Mouse (Mus musculus) MEL (cell line): ENCODE results near the gene Lrch4. TPM values are rescaled to one million over a fixed set of nuclear protein-coding genes. Genes with fewer than 3 reads are reported as not detected.

Experiments
- DNase-seq: peaks from one replicate; pipeline ENCODE4 v3.0.0; 2011; ENCODE audit warnings: low read depth, low spot score
- H3K27ac ChIP-seq: 2 replicates; pipeline ENCODE4 v1.5.1; 2012; ENCODE audit warnings: low read depth, mild to moderate bottlenecking, control low read depth, low read length, moderate library complexity; ENCODE audit not compliant: control insufficient read depth
- H3K27me3 ChIP-seq, 2 experiments: fragments of 150-350 bp in 1 of 2; sonication (generic) in 1 of 2; 2 replicates each; pipeline ENCODE4 v1.6.1; 2012; ENCODE audit warnings: low read length in 2 of 2, mild to moderate bottlenecking in 2 of 2, improper control_type of control experiment in 1 of 2, moderate library complexity in 1 of 2; ENCODE audit not compliant: insufficient read depth in 2 of 2, control insufficient read depth in 1 of 2
- H3K36me3 ChIP-seq, 2 experiments: 2 replicates each; pipeline ENCODE4 v1.6.1; 2012 to 2014; ENCODE audit warnings: low read length in 2 of 2, improper control_type of control experiment in 1 of 2, inconsistent platforms in 1 of 2, mild to moderate bottlenecking in 1 of 2; ENCODE audit not compliant: insufficient read depth in 2 of 2, control insufficient read depth in 1 of 2
- H3K4me1 ChIP-seq, 2 experiments: fragments of 150-350 bp in 1 of 2; sonication (generic) in 1 of 2; 2 replicates each; pipeline ENCODE4 v1.6.1; 2012; ENCODE audit warnings: low read length in 2 of 2, improper control_type of control experiment in 1 of 2, mild to moderate bottlenecking in 1 of 2; ENCODE audit not compliant: insufficient read depth in 2 of 2, control insufficient read depth in 1 of 2
- H3K4me3 ChIP-seq, 2 experiments: fragments of 150-350 bp in 1 of 2; sonication (generic) in 1 of 2; 2 replicates each; pipeline ENCODE4 v1.5.1; 2012; ENCODE audit warnings: low read depth in 2 of 2, low read length in 2 of 2, mild to moderate bottlenecking in 2 of 2, moderate library complexity in 2 of 2, control low read depth in 1 of 2, improper control_type of control experiment in 1 of 2; ENCODE audit not compliant: control insufficient read depth in 1 of 2, insufficient read depth in 1 of 2
- H3K79me2 ChIP-seq: 2 replicates; pipeline ENCODE4 v1.6.1; 2012; ENCODE audit warnings: mild to moderate bottlenecking, low read length, moderate library complexity; ENCODE audit not compliant: control insufficient read depth, poor library complexity, insufficient read depth
- H3K9ac ChIP-seq: 2 replicates; pipeline ENCODE4 v1.6.1; 2012; ENCODE audit warnings: low read depth, mild to moderate bottlenecking, control low read depth, low read length, moderate library complexity; ENCODE audit not compliant: control insufficient read depth, poor library complexity, severe bottlenecking
- H3K9me3 ChIP-seq: fragments of 150-350 bp; sonication (generic); replicated peaks from 2 replicates; pipeline ENCODE4 v1.6.1; 2012; ENCODE audit warnings: mild to moderate bottlenecking, low read length, improper control_type of control experiment, moderate library complexity; ENCODE audit not compliant: insufficient read depth
- CHD2 ChIP-seq: IDR thresholded peaks from 2 replicates; pipeline ENCODE4 v1.6.1; 2011; ENCODE audit warnings: low read length, improper control_type of control experiment
- EP300 ChIP-seq, 2 experiments: IDR thresholded peaks; 2 replicates each; pipeline ENCODE4 v1.6.1; 2011; ENCODE audit warnings: improper control_type of control experiment in 2 of 2, low read length in 2 of 2, low read depth in 1 of 2, mild to moderate bottlenecking in 1 of 2
- GABPA ChIP-seq: IDR thresholded peaks from 2 replicates; pipeline ENCODE4 v1.6.1; 2012; ENCODE audit warnings: low read depth, mild to moderate bottlenecking, inconsistent platforms, low read length, improper control_type of control experiment, moderate library complexity
- GATA1 ChIP-seq: IDR thresholded peaks from 2 replicates; pipeline ENCODE4 v1.6.1; 2011; ENCODE audit warnings: low read depth, low read length, improper control_type of control experiment
- MAX ChIP-seq: IDR thresholded peaks from 2 replicates; pipeline ENCODE4 v1.6.1; 2011; ENCODE audit warnings: low read length, improper control_type of control experiment
- MEF2A ChIP-seq: IDR thresholded peaks from 2 replicates; pipeline ENCODE4 v1.6.1; 2014; ENCODE audit warnings: low read depth, mild to moderate bottlenecking, inconsistent platforms, low read length, improper control_type of control experiment; ENCODE audit not compliant: poor library complexity, insufficient replicate concordance, severe bottlenecking; ENCODE audit errors: extremely low read depth
- MYB ChIP-seq: IDR thresholded peaks from 2 replicates; pipeline ENCODE4 v1.6.1; 2011; ENCODE audit warnings: mild to moderate bottlenecking, low read depth, low read length, improper control_type of control experiment
- MYC ChIP-seq: IDR thresholded peaks from 2 replicates; pipeline ENCODE4 v1.6.1; 2011; ENCODE audit warnings: low read depth, mild to moderate bottlenecking, low read length, improper control_type of control experiment, moderate library complexity
- NRF1 ChIP-seq: IDR thresholded peaks from 2 replicates; pipeline ENCODE4 v1.6.1; 2014; ENCODE audit warnings: low read depth, mild to moderate bottlenecking, inconsistent platforms, low read length, improper control_type of control experiment, moderate library complexity; ENCODE audit not compliant: poor library complexity, insufficient read depth, severe bottlenecking
- POLR2A ChIP-seq, 2 experiments: IDR thresholded peaks; 2 replicates each; pipeline ENCODE4 v1.6.1; 2011 to 2012; ENCODE audit warnings: low read length in 2 of 2, mild to moderate bottlenecking in 2 of 2, control low read depth in 1 of 2, improper control_type of control experiment in 1 of 2, low read depth in 1 of 2, moderate library complexity in 1 of 2; ENCODE audit not compliant: control insufficient read depth in 1 of 2, insufficient read depth in 1 of 2, poor library complexity in 1 of 2
- POLR2AphosphoS2 ChIP-seq: IDR thresholded peaks from 2 replicates; pipeline ENCODE4 v1.6.1; 2011; ENCODE audit warnings: low read length, improper control_type of control experiment
- POLR2AphosphoS5 ChIP-seq: IDR thresholded peaks from 2 replicates; pipeline ENCODE4 v1.6.1; 2012; ENCODE audit warnings: low read depth, borderline replicate concordance, mild to moderate bottlenecking, inconsistent platforms, low read length, moderate library complexity, mixed read lengths
- SMC3 ChIP-seq: IDR thresholded peaks from 2 replicates; pipeline ENCODE4 v1.6.1; 2011; ENCODE audit warnings: low read depth, low read length, improper control_type of control experiment
- TAL1 ChIP-seq: IDR thresholded peaks from 2 replicates; pipeline ENCODE4 v1.6.1; 2012; ENCODE audit warnings: mild to moderate bottlenecking, inconsistent platforms, low read length, moderate library complexity, mixed read lengths
- TCF12 ChIP-seq: IDR thresholded peaks from 2 replicates; pipeline ENCODE4 v1.6.1; 2014; ENCODE audit warnings: low read depth, mild to moderate bottlenecking, inconsistent platforms, low read length, improper control_type of control experiment, moderate library complexity
- polyA plus RNA-seq, 2 experiments: library from polyadenylated mRNA; stranded (reverse) in 1 of 2; unstranded in 1 of 2; fragments of >175 nt in 1 of 2; fragments of >200 nt in 1 of 2; gene quantifications; 2 replicates each; pipeline versions ENCODE4 v1.2.1 to v1.2.4; 2012; ENCODE audit warnings: low replicate concordance in 2 of 2, low read depth in 1 of 2; ENCODE audit not compliant: insufficient read length in 2 of 2, insufficient read depth in 1 of 2, missing spikeins in 1 of 2
- total RNA-seq: library from RNA; depleted of rRNA; stranded (reverse); fragments of 300-350 nt; gene quantifications from 2 replicates; pipeline ENCODE4 v1.2.3, GENCODE M21; 2012

Gene Lrch4
- total and polyA plus RNA-seq, 3 experiments, result 9.1 to 239 (median 47.0) TPM

GRCm38 (mm10) chr5:137645091-137645651, 16.2 kb downstream of the Lrch4 start:
- Histone ChIP-seq H3K36me3 (peaks cover 2 to 11% of the 10 kb centered on the region in 2 experiments; a peak in 3 of 4 replicates), H3K79me2 (no peaks in the 10 kb centered on the region), H3K27ac (no peak overlapping the region), H3K27me3 (no peaks in the 10 kb centered on the region), H3K9me3 (no peaks in the 10 kb centered on the region), H3K4me1 (peaks cover 2 to 11% of the 10 kb centered on the region in 2 experiments), H3K4me3 (no peak overlapping the region), H3K9ac (no peak overlapping the region)
- no peak for DNase-seq
- TF ChIP-seq EP300 (IDR thresholded peaks at IDR 0.05; ENCODE audit: low read depth in 1 of 2, low read length in 2 of 2) (no peak), TCF12 (no peak), GABPA (no peak), CHD2 (no peak), GATA1 (no peak), SMC3 (no peak), MEF2A (no peak), POLR2AphosphoS5 (no peak)

- peaks cover 2 to 11% of the 10 kb centered on the region in 2 experiments for H3K4me1 ChIP-seq
These were observed 16.8 kb downstream of the Lrch4 start, which contains the start of gene Irs3 for GRCm38 (mm10) chr5:137645652-137646091. Gene Irs3 (minus strand): TSS chr5:137645714.

GRCm38 (mm10) chr5:137647827-137648601, 19.1 kb downstream of the Lrch4 start:
- Histone ChIP-seq H3K27me3 (no peaks in the 10 kb centered on the region), H3K9me3 (no peaks in the 10 kb centered on the region), H3K4me3 (no peak overlapping the region), H3K36me3 (peaks cover 3 to 11% of the 10 kb centered on the region in 2 experiments; a peak in 3 of 4 replicates), H3K9ac (no peak overlapping the region), H3K4me1 (peaks cover 2 to 11% of the 10 kb centered on the region in 2 experiments), H3K27ac (no peak overlapping the region), H3K79me2 (no peaks in the 10 kb centered on the region)
- DNase-seq, result peak; percentile 44
- TF ChIP-seq MAX (no peak), POLR2AphosphoS2 (0 out of 2 replicates have a peak, but pooled peaks have one; percentile 2), NRF1 (no peak), MYC (no peak), GATA1 (peak; percentile 22; the same call in 1 of the 2 replicates), POLR2AphosphoS5 (no peak)

More at GRCm38 (mm10) chr5:137645652-137646091, 16.8 kb downstream of the Lrch4 start, which contains the start of gene Irs3:
- H3K27me3 ChIP-seq, result no peaks in the 10 kb centered on the region
- H3K27ac ChIP-seq, result no peak within 1 kb of the TSS
- DNase-seq, result no peak
- H3K79me2 ChIP-seq, result no peaks in the 10 kb centered on the region
- no peaks in the 10 kb centered on the region for H3K9me3 ChIP-seq
- no peak within 1 kb of the TSS for H3K9ac ChIP-seq
- TF ChIP-seq MYB, result no peak
- no peak for TF ChIP-seq TAL1
- TF ChIP-seq POLR2A (IDR thresholded peaks at IDR 0.05; ENCODE audit: control insufficient read depth in 1 of 2, insufficient read depth in 1 of 2, low read depth in 1 of 2, low read length in 2 of 2, poor library complexity in 1 of 2), result no peak
- peaks cover 2 to 11% of the 10 kb centered on the region in 2 experiments; a peak in 3 of 4 replicates for H3K36me3 ChIP-seq
- no peak within 1 kb of the TSS for H3K4me3 ChIP-seq
